Mouse (Mus musculus) left cerebral cortex, postnatal 25 days (tissue): ENCODE measurements around the gene Ndufaf2. TPM values are rescaled to one million over a fixed set of nuclear protein-coding genes. Genes with fewer than 3 reads are reported as not detected.

Experiments
- total RNA-seq, 2 experiments: library from RNA; stranded (reverse); gene quantifications; 2 replicates each; pipeline ENCODE4 v1.2.3; 2021

The Ndufaf2 gene
- total RNA-seq, 2 experiments from 2014 or later, result 21.8 to 22.2 TPM

Other genes starting within 250 kb of the Ndufaf2 start
- 10 to 100 TPM; 42.3 to 45.2 TPM for gene Smim15, start 114.2 kb downstream of the Ndufaf2 start, total RNA-seq
- gene Ercc8, start 108 bp upstream of the Ndufaf2 start, total RNA-seq, result 10 to 100 TPM; 17.1 to 23.2 TPM
- gene Elovl7, start 55.8 kb upstream of the Ndufaf2 start, total RNA-seq, result 1 to 10 TPM; 9.5 to 9.6 TPM
- gene Depdc1b, start 157.7 kb upstream of the Ndufaf2 start, total RNA-seq, result 1 to 10 TPM in 1 of 2 experiments, under 1 TPM in 1; 0.37 to 1.1 TPM